Mouse (Mus musculus) cortical plate, adult 2 months (tissue): Measurements from ENCODE around the gene Gemin5.

Source experiments
- CTCF ChIP-seq: fragments of 200-500 bp; IDR thresholded peaks from 2 replicates; pipeline ENCODE4 v1.5.1; 2011; ENCODE audit warnings: mild to moderate bottlenecking, control low read depth, low read length; ENCODE audit not compliant: insufficient read depth; ENCODE audit errors: extremely low read depth
- POLR2A ChIP-seq: fragments of 200-500 bp; IDR thresholded peaks from 2 replicates; pipeline ENCODE4 v1.6.1; 2011; ENCODE audit warnings: mild to moderate bottlenecking, low read length, control low read depth; ENCODE audit not compliant: insufficient read depth; ENCODE audit errors: extremely low read depth

DNA sequence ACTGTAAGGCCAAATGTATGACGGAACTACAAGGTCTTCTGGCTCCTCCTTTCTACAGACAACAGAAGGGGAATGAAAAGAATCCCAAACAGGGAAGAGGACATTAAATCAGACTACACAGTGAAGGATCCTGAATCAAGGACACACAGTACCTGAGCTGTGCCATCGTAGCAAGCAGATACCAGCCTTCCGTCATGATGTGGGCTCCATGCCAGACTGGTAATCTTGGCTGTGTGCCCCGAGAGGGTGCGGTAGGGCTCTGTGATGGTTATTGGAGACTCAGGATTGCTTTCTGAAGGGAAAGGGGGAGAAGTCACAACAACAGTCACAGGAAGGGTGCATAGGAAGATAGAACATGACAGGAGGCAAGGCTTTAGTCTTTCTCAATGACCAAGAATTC lies 22.1 kb downstream of the Gemin5 start:
- TF ChIP-seq CTCF (no peak), POLR2A (no peak)
